Mouse (Mus musculus): ENCODE results near the gene Oas2. TPM values are rescaled to one million over a fixed set of nuclear protein-coding genes. Genes with fewer than 3 reads are reported as not detected.
A peak's percentile ranks its signal among the peaks of the same experiment; 100 is the strongest.

Oas2 gene
- polyA plus RNA-seq, 1 experiment from 2014 or later = 0.36 TPM

GRCm38 (mm10) chr5:120704421-120704820 is 45.2 kb downstream of the Oas2 start:
- H3K36me3 ChIP-seq = no peaks in the 10 kb centered on the region
- H3K9ac ChIP-seq = no peak overlapping the region
- H3K4me1 ChIP-seq = peaks cover 19% of the 10 kb centered on the region
- H3K27ac ChIP-seq = no peak overlapping the region
- H3K27me3 ChIP-seq = peaks cover 36% of the 10 kb centered on the region; the same call in 1 of the 2 replicates
- no peak overlapping the region for H3K4me2 ChIP-seq
- 61% methylated on average over 6 of the region's 6 CpGs for WGBS
- H3K9me3 ChIP-seq (replicated peaks) = no peaks in the 10 kb centered on the region
- H3K4me3 ChIP-seq (replicated peaks) = no peak overlapping the region
- ATAC-seq (replicated peaks; ENCODE audit: low FRiP score) = no peak

GRCm38 (mm10) chr5:120703660-120704059 is 46.0 kb downstream of the Oas2 start:
- no peaks in the 10 kb centered on the region for H3K36me3 ChIP-seq
- peaks cover 17% of the 10 kb centered on the region for H3K4me1 ChIP-seq
- no peak for ATAC-seq (replicated peaks; ENCODE audit: low FRiP score)
- H3K4me2 ChIP-seq = no peak overlapping the region
- 83% methylated on average over 3 of the region's 3 CpGs for WGBS
- H3K4me3 ChIP-seq (replicated peaks) = no peak overlapping the region
- H3K9me3 ChIP-seq (replicated peaks) = no peaks in the 10 kb centered on the region
- H3K9ac ChIP-seq = no peak overlapping the region
- H3K27me3 ChIP-seq = peaks cover 30% of the 10 kb centered on the region; the same call in 1 of the 2 replicates
- no peak overlapping the region for H3K27ac ChIP-seq

- WGBS = 81% methylated on average over 2 of the region's 2 CpGs
- no peak overlapping the region for H3K27ac ChIP-seq
These were observed 46.7 kb downstream of the Oas2 start for GRCm38 (mm10) chr5:120702969-120703368.

GRCm38 (mm10) chr5:120702421-120702820 is 47.2 kb downstream of the Oas2 start:
- 94% methylated on average over 4 of the region's 4 CpGs for WGBS
- H3K9me3 ChIP-seq (replicated peaks) = no peaks in the 10 kb centered on the region
- no peak overlapping the region for H3K4me3 ChIP-seq (replicated peaks)
- H3K4me2 ChIP-seq = no peak overlapping the region
- H3K36me3 ChIP-seq = no peaks in the 10 kb centered on the region
- no peak overlapping the region for H3K9ac ChIP-seq
- H3K27me3 ChIP-seq = peaks cover 36% of the 10 kb centered on the region
- H3K27ac ChIP-seq = no peak overlapping the region
- no peak for ATAC-seq (replicated peaks; ENCODE audit: low FRiP score)
- peaks cover 16% of the 10 kb centered on the region for H3K4me1 ChIP-seq

More at GRCm38 (mm10) chr5:120702969-120703368, 46.7 kb downstream of the Oas2 start:
- Histone ChIP-seq H3K4me2 (no peak overlapping the region), H3K36me3 (no peaks in the 10 kb centered on the region), H3K27me3 (peaks cover 31% of the 10 kb centered on the region; the same call in 1 of the 2 replicates), H3K4me3 (replicated peaks) (no peak overlapping the region), H3K4me1 (peaks cover 16% of the 10 kb centered on the region), H3K9ac (no peak overlapping the region), H3K9me3 (replicated peaks) (no peaks in the 10 kb centered on the region)
- ATAC-seq (replicated peaks; ENCODE audit: low FRiP score) = no peak

GRCm38 (mm10) chr5:120700996-120701790 is 48.5 kb downstream of the Oas2 start:
- 58% methylated on average over 11 of the region's 11 CpGs for WGBS
- no peak overlapping the region for H3K4me3 ChIP-seq (replicated peaks)
- no peak overlapping the region for H3K4me2 ChIP-seq
- no peaks in the 10 kb centered on the region for H3K9me3 ChIP-seq (replicated peaks)
- ATAC-seq (replicated peaks; ENCODE audit: low FRiP score) = no peak
- peaks cover 7% of the 10 kb centered on the region for H3K4me1 ChIP-seq
- H3K9ac ChIP-seq = no peak overlapping the region
- no peaks in the 10 kb centered on the region for H3K36me3 ChIP-seq
- H3K27me3 ChIP-seq = peaks cover 43% of the 10 kb centered on the region
- H3K27ac ChIP-seq = no peak overlapping the region

- no peak overlapping the region for H3K4me2 ChIP-seq
- WGBS = 39% methylated on average over 16 of the region's 16 CpGs
- H3K4me3 ChIP-seq (replicated peaks) = no peak overlapping the region
- H3K27ac ChIP-seq = no peak overlapping the region
- peaks cover 13% of the 10 kb centered on the region for H3K4me1 ChIP-seq
- H3K9ac ChIP-seq = no peak overlapping the region
- no peak for ATAC-seq (replicated peaks; ENCODE audit: low FRiP score)
- H3K36me3 ChIP-seq = no peaks in the 10 kb centered on the region
- peaks cover 62% of the 10 kb centered on the region for H3K27me3 ChIP-seq
- H3K9me3 ChIP-seq (replicated peaks) = no peaks in the 10 kb centered on the region
These were observed 50.8 kb downstream of the Oas2 start for GRCm38 (mm10) chr5:120698801-120699391.

GRCm38 (mm10) chr5:120698181-120698580 is 51.5 kb downstream of the Oas2 start:
- ATAC-seq (replicated peaks; ENCODE audit: low FRiP score) = no peak
- 53% methylated on average over 3 of the region's 3 CpGs for WGBS
- H3K27me3 ChIP-seq = peaks cover 69% of the 10 kb centered on the region

GRCm38 (mm10) chr5:120696865-120697264 is 52.8 kb downstream of the Oas2 start:
- Histone ChIP-seq H3K27ac (no peak overlapping the region), H3K36me3 (no peaks in the 10 kb centered on the region), H3K4me2 (no peak overlapping the region), H3K4me1 (peaks cover 17% of the 10 kb centered on the region), H3K9ac (no peak overlapping the region), H3K4me3 (replicated peaks) (no peak overlapping the region), H3K27me3 (peaks cover 80% of the 10 kb centered on the region), H3K9me3 (replicated peaks) (no peaks in the 10 kb centered on the region)
- 52% methylated on average over 4 of the region's 4 CpGs for WGBS
- no peak for ATAC-seq (replicated peaks; ENCODE audit: low FRiP score)

More at GRCm38 (mm10) chr5:120698181-120698580, 51.5 kb downstream of the Oas2 start:
- Histone ChIP-seq H3K9me3 (replicated peaks) (no peaks in the 10 kb centered on the region), H3K36me3 (no peaks in the 10 kb centered on the region), H3K4me2 (no peak overlapping the region), H3K9ac (no peak overlapping the region), H3K4me1 (peaks cover 13% of the 10 kb centered on the region), H3K4me3 (replicated peaks) (no peak overlapping the region), H3K27ac (no peak overlapping the region)

- Histone ChIP-seq H3K4me2 (no peak overlapping the region), H3K9me3 (replicated peaks) (no peaks in the 10 kb centered on the region), H3K4me3 (replicated peaks) (no peak overlapping the region), H3K27me3 (peaks cover 85% of the 10 kb centered on the region), H3K27ac (no peak overlapping the region), H3K9ac (no peak overlapping the region), H3K36me3 (no peaks in the 10 kb centered on the region), H3K4me1 (peaks cover 23% of the 10 kb centered on the region)
- 77% methylated on average over 16 of the region's 16 CpGs for WGBS
- ATAC-seq (replicated peaks; ENCODE audit: low FRiP score) = no peak
These were observed 53.5 kb downstream of the Oas2 start for GRCm38 (mm10) chr5:120696057-120696743.

GRCm38 (mm10) chr5:120694695-120695074 is 55.0 kb downstream of the Oas2 start:
- peak overlapping the region; percentile 31 for H3K9ac ChIP-seq
- peaks cover 19% of the 10 kb centered on the region for H3K4me1 ChIP-seq
- H3K9me3 ChIP-seq (replicated peaks) = no peaks in the 10 kb centered on the region
- H3K4me3 ChIP-seq (replicated peaks) = peak overlapping the region; percentile 27
- peaks cover 76% of the 10 kb centered on the region for H3K27me3 ChIP-seq
- no peak overlapping the region for H3K27ac ChIP-seq
- H3K4me2 ChIP-seq = peak overlapping the region; percentile 56
- no peaks in the 10 kb centered on the region for H3K36me3 ChIP-seq
- no peak for ATAC-seq (replicated peaks; ENCODE audit: low FRiP score)
- 5% methylated on average over 41 of the region's 41 CpGs for WGBS

- no peaks in the 10 kb centered on the region for H3K36me3 ChIP-seq
- no peak overlapping the region for H3K27ac ChIP-seq
- H3K9ac ChIP-seq = peak overlapping the region; percentile 31
- H3K4me3 ChIP-seq (replicated peaks) = peak overlapping the region; percentile 27
- H3K27me3 ChIP-seq = peaks cover 71% of the 10 kb centered on the region
- ATAC-seq (replicated peaks; ENCODE audit: low FRiP score) = no peak
- H3K9me3 ChIP-seq (replicated peaks) = no peaks in the 10 kb centered on the region
- peaks cover 19% of the 10 kb centered on the region for H3K4me1 ChIP-seq
- peak overlapping the region; percentile 56 for H3K4me2 ChIP-seq
- WGBS = 18% methylated on average over 37 of the region's 38 CpGs
These were observed 55.5 kb downstream of the Oas2 start for GRCm38 (mm10) chr5:120693931-120694694.

Data from kidney, embryonic 15.5 days (tissue).